Mouse (Mus musculus) frontal cortex, postnatal 14 days (tissue): Measurements from ENCODE around the gene Smyd3.

Experiments used
- DNase-seq, 2 experiments: peaks; one replicate each; pipeline ENCODE4 v3.0.0; 2022; ENCODE audit warnings: low spot score in 2 of 2

Smyd3 gene

GRCm38 (mm10) chr1:179461019-179461814 lies 56.6 kb downstream of the Smyd3 start:
- no peak for DNase-seq

- no peak for DNase-seq
Observed at GRCm38 (mm10) chr1:179458987-179459368, 58.9 kb downstream of the Smyd3 start.

- DNase-seq = no peak
Observed at GRCm38 (mm10) chr1:179458236-179458986, 59.4 kb downstream of the Smyd3 start.

GRCm38 (mm10) chr1:179454600-179454999 lies 63.2 kb downstream of the Smyd3 start:
- no peak for DNase-seq

GRCm38 (mm10) chr1:179451211-179451610 lies 66.6 kb downstream of the Smyd3 start:
- DNase-seq = no peak

- DNase-seq = no peak
Observed at GRCm38 (mm10) chr1:179446845-179447212, 71.0 kb downstream of the Smyd3 start.

GRCm38 (mm10) chr1:179446127-179446844 lies 71.6 kb downstream of the Smyd3 start:
- no peak for DNase-seq

GRCm38 (mm10) chr1:179443835-179444234 lies 74.0 kb downstream of the Smyd3 start:
- DNase-seq = no peak

- no peak for DNase-seq
Observed at GRCm38 (mm10) chr1:179443423-179443822, 74.4 kb downstream of the Smyd3 start.

GRCm38 (mm10) chr1:179436596-179436995 lies 81.2 kb downstream of the Smyd3 start:
- DNase-seq = no peak

- no peak for DNase-seq
Observed at GRCm38 (mm10) chr1:179434443-179435260, 83.2 kb downstream of the Smyd3 start.

- DNase-seq = no peak
Observed at GRCm38 (mm10) chr1:179433828-179434227, 84.0 kb downstream of the Smyd3 start.

- no peak for DNase-seq
Observed at GRCm38 (mm10) chr1:179433355-179433754, 84.5 kb downstream of the Smyd3 start.

GRCm38 (mm10) chr1:179430077-179430476 lies 87.8 kb downstream of the Smyd3 start:
- no peak for DNase-seq

- DNase-seq = no peak
Observed at GRCm38 (mm10) chr1:179424879-179425472, 92.9 kb downstream of the Smyd3 start.

- no peak for DNase-seq
Observed at GRCm38 (mm10) chr1:179419091-179419490, 98.8 kb downstream of the Smyd3 start.

- DNase-seq = no peak
Observed at GRCm38 (mm10) chr1:179408086-179408485, 109.8 kb downstream of the Smyd3 start.

GRCm38 (mm10) chr1:179400835-179401234 lies 117.0 kb downstream of the Smyd3 start:
- no peak for DNase-seq

GRCm38 (mm10) chr1:179398639-179399038 lies 119.2 kb downstream of the Smyd3 start:
- DNase-seq = no peak

- no peak for DNase-seq
Observed at GRCm38 (mm10) chr1:179386237-179386975, 131.4 kb downstream of the Smyd3 start.
